8 mouse cellular contexts compared by ENCODE assay signal in the genomic region with DNA sequence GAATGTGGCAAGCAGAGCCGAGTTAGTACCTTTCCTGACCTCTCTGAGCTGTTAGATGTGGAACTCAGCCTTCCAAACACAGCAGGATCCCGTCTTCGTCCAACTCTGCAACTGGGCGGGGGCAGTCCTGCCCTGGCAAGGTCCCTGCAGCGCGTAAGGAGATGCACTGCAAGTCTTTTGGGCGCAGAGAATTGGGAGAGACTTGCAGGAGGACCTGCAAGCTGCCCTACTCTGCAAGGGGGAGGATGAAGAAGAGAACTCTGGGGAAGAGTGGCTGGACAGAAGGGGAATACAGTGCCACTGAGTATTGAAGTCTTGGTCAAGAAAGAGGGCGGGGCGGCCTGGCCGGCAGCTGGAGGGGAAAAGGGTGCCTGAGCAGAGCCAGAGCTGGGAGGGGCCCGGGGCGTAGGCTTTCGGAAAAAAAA. TPM values are rescaled to one million over a fixed set of nuclear protein-coding genes. Genes with fewer than 3 reads are reported as not detected.
DNase-seq lines count a peak whose midpoint lies in the region; ATAC-seq and TF ChIP-seq lines count a peak whose summit lies in the region.

No protein-coding gene starts in this region.

- 2% methylated on average over 13 of the region's 13 CpGs for WGBS in heart, embryonic 10.5 days
- WGBS in kidney, embryonic 16.5 days: 1% methylated on average over 13 of the region's 13 CpGs
- WGBS in small intestine, adult 2 months: under 1% methylated on average over 13 of the region's 13 CpGs

- H3K9ac ChIP-seq in kidney, embryonic 16.5 days (replicated peaks; ENCODE audit: low read length): peak overlapping the region; percentile 62

- peak; percentile 83 for ATAC-seq in kidney, embryonic 16.5 days (ENCODE audit: low FRiP score, low TSS enrichment)

- H3K4me2 ChIP-seq in kidney, embryonic 16.5 days (replicated peaks; ENCODE audit: low read depth, low read length): peak overlapping the region; percentile 74

- H3K36me3 ChIP-seq in heart, embryonic 10.5 days: no peaks in the 10 kb centered on the region
- H3K36me3 ChIP-seq in kidney, embryonic 16.5 days (ENCODE audit: insufficient read depth, low read length): no peaks in the 10 kb centered on the region
- 0 out of 2 replicates have a peak, but pooled peaks cover 1% of the 10 kb centered on the region for H3K36me3 ChIP-seq in small intestine, adult 2 months (ENCODE audit: control insufficient read depth, insufficient read depth, low read length)

- no peaks in the 10 kb centered on the region for H3K27me3 ChIP-seq in heart, embryonic 10.5 days (ENCODE audit: insufficient read depth, poor library complexity, severe bottlenecking)
- H3K27me3 ChIP-seq in kidney, embryonic 16.5 days (ENCODE audit: insufficient read depth, low read length): no peaks in the 10 kb centered on the region
- no peaks in the 10 kb centered on the region for H3K27me3 ChIP-seq in small intestine, adult 2 months (ENCODE audit: control insufficient read depth, insufficient read depth, low read length)

- peak overlapping the region; percentile 71 for H3K4me3 ChIP-seq in heart, embryonic 10.5 days
- peak overlapping the region; percentile 56 for H3K4me3 ChIP-seq in kidney, embryonic 16.5 days (ENCODE audit: low read length)
- H3K4me3 ChIP-seq in small intestine, adult 2 months (ENCODE audit: low read depth, low read length): peak overlapping the region; percentile 63

- no peak for TF ChIP-seq CTCF in small intestine, adult 2 months (IDR thresholded peaks at IDR 0.05; ENCODE audit: extremely low read depth, insufficient read length, insufficient replicate concordance, low read depth, low read length)

- H3K9me3 ChIP-seq in heart, embryonic 10.5 days: no peaks in the 10 kb centered on the region
- H3K9me3 ChIP-seq in kidney, embryonic 16.5 days (ENCODE audit: low read length): no peaks in the 10 kb centered on the region

- peaks cover 28% of the 10 kb centered on the region; the same call in 1 of the 2 replicates for H3K4me1 ChIP-seq in heart, embryonic 10.5 days
- peaks cover 13% of the 10 kb centered on the region; the same call in 1 of the 2 replicates for H3K4me1 ChIP-seq in kidney, embryonic 16.5 days (ENCODE audit: insufficient read depth, low read length)
- H3K4me1 ChIP-seq in small intestine, adult 2 months (ENCODE audit: control insufficient read depth, insufficient read depth, insufficient read length, low read length): peaks cover 14% of the 10 kb centered on the region; the same call in 1 of the 2 replicates

- no peak for TF ChIP-seq POLR2A in small intestine, adult 2 months (IDR thresholded peaks at IDR 0.05; ENCODE audit: low read depth, low read length)

- DNase-seq in thymus, postnatal 36 days: peak; percentile 4 to 13
- no peak for DNase-seq in thymus, postnatal 14 days
- DNase-seq in embryo, embryonic 9.5 days (ENCODE audit: extremely low spot score): peak; percentile 58
- DNase-seq in heart, embryonic 10.5 days (ENCODE audit: low spot score): peak; percentile 80
- peak; percentile 70 for DNase-seq in lung, postnatal 36 days
- no peak for DNase-seq in layer of hippocampus, postnatal 25 days (ENCODE audit: extremely low spot score in 1 of 2, low spot score in 1 of 2)

- peak overlapping the region; percentile 90 for H3K27ac ChIP-seq in heart, embryonic 10.5 days
- peak overlapping the region; percentile 75; the same call in 1 of the 2 replicates for H3K27ac ChIP-seq in kidney, embryonic 16.5 days (ENCODE audit: low read length)
- peak overlapping the region; percentile 87 for H3K27ac ChIP-seq in small intestine, adult 2 months (ENCODE audit: insufficient read depth, low read depth, low read length)

RNA-seq across cellular contexts. Expression of gene Il15, which starts 0.7 kb away (rescaled TPM):
- 16.5 and 21.2 TPM in 2 replicates for polyA plus RNA-seq in heart, embryonic 10.5 days (2016; fragmentation: Nextera tagmentation; extraction: Ambion mirVana)
- 6.7 and 7.2 TPM in 2 replicates for polyA plus RNA-seq in kidney, embryonic 16.5 days (2015; fragmentation: Nextera tagmentation; extraction: Ambion mirVana)
- polyA plus RNA-seq in small intestine, adult 2 months (2012; rRNA removed): 6.8 and 27.2 TPM in 2 replicates
- 1 to 10 TPM; 1.1 to 1.5 TPM for total RNA-seq in layer of hippocampus, postnatal 25 days (2021)

Comparison
In these comparisons a context has a peak if more than half of its experiments do, and no peak if none do; other contexts are left out.
1. DNase-seq: peak in thymus, postnatal 36 days (2 of 2), embryo, embryonic 9.5 days (single experiment), heart, embryonic 10.5 days (single experiment) and lung, postnatal 36 days (single experiment); none in thymus, postnatal 14 days (single experiment) and layer of hippocampus, postnatal 25 days (0 of 2).
2. Peak in every context shown above with its lines, with median percentiles within 50 percentile points of each other: H3K27ac ChIP-seq and H3K4me3 ChIP-seq.